Mouse (Mus musculus) CH12.LX (cell line): Measurements from ENCODE around the gene Bco2. TPM values are rescaled to one million over a fixed set of nuclear protein-coding genes. Genes with fewer than 3 reads are reported as not detected.

Source experiments
- DNase-seq: peaks from one replicate; pipeline ENCODE4 v3.0.0-alpha.2; 2013; ENCODE audit errors: extremely low read depth
- H3K27ac ChIP-seq: 2 replicates; pipeline ENCODE4 v1.5.1; 2012; ENCODE audit warnings: low read depth, mild to moderate bottlenecking, control low read depth, moderate library complexity; ENCODE audit not compliant: insufficient read depth
- H3K27me3 ChIP-seq: replicated peaks from 2 replicates; pipeline ENCODE3; 2012; ENCODE audit warnings: inconsistent platforms
- H3K36me3 ChIP-seq, 2 experiments: replicated peaks in 1 of 2; 2 replicates each; pipeline versions ENCODE3 to v1.6.1; 2012; ENCODE audit warnings: inconsistent platforms in 1 of 2, low read length in 1 of 2, mild to moderate bottlenecking in 1 of 2, mixed read lengths in 1 of 2, moderate library complexity in 1 of 2; ENCODE audit not compliant: control insufficient read depth in 1 of 2, insufficient read depth in 1 of 2
- H3K4me1 ChIP-seq, 2 experiments: 2 replicates each; pipeline ENCODE4 v1.6.1; 2012; ENCODE audit warnings: inconsistent platforms in 1 of 2, moderate library complexity in 1 of 2; ENCODE audit not compliant: insufficient read depth in 2 of 2, control insufficient read depth in 1 of 2
- H3K4me2 ChIP-seq: 2 replicates; pipeline ENCODE4 v1.6.1; 2012; ENCODE audit warnings: low read depth, mild to moderate bottlenecking, control low read depth; ENCODE audit not compliant: poor library complexity, insufficient read depth, severe bottlenecking
- H3K4me3 ChIP-seq, 3 experiments: fragments of 150-350 bp in 1 of 3; sonication (generic) in 1 of 3; replicated peaks in 1 of 3; 2 replicates each; pipeline versions ENCODE3 to v1.5.1; 2011 to 2012; ENCODE audit warnings: low read depth in 2 of 3, low read length in 2 of 3, mild to moderate bottlenecking in 2 of 3, moderate library complexity in 2 of 3, control low read depth in 1 of 3, improper control_type of control experiment in 1 of 3, inconsistent platforms in 1 of 3, mixed read lengths in 1 of 3; ENCODE audit not compliant: poor library complexity in 1 of 3
- H3K79me2 ChIP-seq: replicated peaks from 2 replicates; pipeline ENCODE4 v1.6.1; 2012; ENCODE audit warnings: mild to moderate bottlenecking, moderate library complexity; ENCODE audit not compliant: control insufficient read depth, poor library complexity, insufficient read depth, severe bottlenecking; ENCODE audit errors: extremely low read depth
- H3K9ac ChIP-seq: 2 replicates; pipeline ENCODE4 v1.6.1; 2012; ENCODE audit warnings: low read depth, mild to moderate bottlenecking, control low read depth, moderate library complexity; ENCODE audit not compliant: insufficient read depth
- H3K9me3 ChIP-seq: replicated peaks from 2 replicates; pipeline ENCODE3; 2012; ENCODE audit warnings: low read length, inconsistent platforms, mixed read lengths
- BHLHE40 ChIP-seq: IDR thresholded peaks from 2 replicates; pipeline ENCODE4 v1.6.1; 2011; ENCODE audit warnings: mild to moderate bottlenecking, low read depth, low read length, improper control_type of control experiment
- CHD1 ChIP-seq: IDR thresholded peaks from 2 replicates; pipeline ENCODE4 v1.6.1; 2012; ENCODE audit warnings: low read depth, low read length, improper control_type of control experiment, inconsistent platforms
- E2F4 ChIP-seq: IDR thresholded peaks from 2 replicates; pipeline ENCODE4 v1.6.1; 2011; ENCODE audit warnings: low read depth, low read length, improper control_type of control experiment; ENCODE audit not compliant: insufficient replicate concordance
- ELF1 ChIP-seq: IDR thresholded peaks from 2 replicates; pipeline ENCODE4 v1.6.1; 2014; ENCODE audit warnings: low read depth, mild to moderate bottlenecking, inconsistent platforms, low read length, improper control_type of control experiment
- EP300 ChIP-seq: IDR thresholded peaks from 2 replicates; pipeline ENCODE4 v1.6.1; 2011; ENCODE audit warnings: low read length, improper control_type of control experiment
- ETS1 ChIP-seq: conservative IDR thresholded peaks from 2 replicates; pipeline ENCODE4 v1.6.1; 2012; ENCODE audit warnings: low read depth, mild to moderate bottlenecking, inconsistent platforms, low read length, improper control_type of control experiment, moderate library complexity
- GABPA ChIP-seq: IDR thresholded peaks from 2 replicates; pipeline ENCODE4 v1.6.1; 2012; ENCODE audit warnings: low read depth, low read length, improper control_type of control experiment, inconsistent platforms; ENCODE audit not compliant: insufficient replicate concordance
- IRF4 ChIP-seq: IDR thresholded peaks from 2 replicates; pipeline ENCODE4 v1.6.1; 2014; ENCODE audit warnings: low read depth, mild to moderate bottlenecking, inconsistent platforms, low read length, improper control_type of control experiment
- JUN ChIP-seq: IDR thresholded peaks from 2 replicates; pipeline ENCODE4 v1.6.1; 2011; ENCODE audit warnings: low read depth, mild to moderate bottlenecking, low read length, improper control_type of control experiment, moderate library complexity; ENCODE audit not compliant: insufficient read depth
- KAT2A ChIP-seq: IDR thresholded peaks from 2 replicates; pipeline ENCODE4 v1.6.1; 2012; ENCODE audit warnings: low read length, improper control_type of control experiment, inconsistent platforms; ENCODE audit not compliant: insufficient replicate concordance
- MAX ChIP-seq: IDR thresholded peaks from 2 replicates; pipeline ENCODE4 v1.6.1; 2011; ENCODE audit warnings: low read length, improper control_type of control experiment
- MAZ ChIP-seq: IDR thresholded peaks from 2 replicates; pipeline ENCODE4 v1.6.1; 2012; ENCODE audit warnings: low read depth, mild to moderate bottlenecking, inconsistent platforms, low read length, improper control_type of control experiment, moderate library complexity
- MXI1 ChIP-seq: IDR thresholded peaks from 2 replicates; pipeline ENCODE4 v1.6.1; 2011; ENCODE audit warnings: mild to moderate bottlenecking, low read depth, low read length, improper control_type of control experiment
- MYC ChIP-seq: IDR thresholded peaks from 2 replicates; pipeline ENCODE4 v1.6.1; 2011; ENCODE audit warnings: low read depth, mild to moderate bottlenecking, improper control_type of control experiment, low read length
- NELFE ChIP-seq: IDR thresholded peaks from 2 replicates; pipeline ENCODE4 v1.6.1; 2011; ENCODE audit warnings: low read depth, low read length, improper control_type of control experiment
- NRF1 ChIP-seq: IDR thresholded peaks from 2 replicates; pipeline ENCODE4 v1.6.1; 2014; ENCODE audit warnings: low read depth, mild to moderate bottlenecking, inconsistent platforms, low read length, improper control_type of control experiment, moderate library complexity
- POLR2A ChIP-seq: IDR thresholded peaks from 2 replicates; pipeline ENCODE4 v1.6.1; 2011; ENCODE audit warnings: low read depth, mild to moderate bottlenecking, improper control_type of control experiment, low read length
- SIN3A ChIP-seq: IDR thresholded peaks from 2 replicates; pipeline ENCODE4 v1.6.1; 2012; ENCODE audit warnings: low read length, improper control_type of control experiment, inconsistent platforms
- SMC3 ChIP-seq: IDR thresholded peaks from 2 replicates; pipeline ENCODE4 v1.6.1; 2011; ENCODE audit warnings: low read depth, low read length, improper control_type of control experiment
- TBP ChIP-seq: conservative IDR thresholded peaks from 2 replicates; pipeline ENCODE4 v1.6.1; 2011; ENCODE audit warnings: low read depth, low read length, improper control_type of control experiment
- TCF12 ChIP-seq: IDR thresholded peaks from 2 replicates; pipeline ENCODE4 v1.6.1; 2014; ENCODE audit warnings: low read depth, mild to moderate bottlenecking, inconsistent platforms, low read length, improper control_type of control experiment
- UBTF ChIP-seq: IDR thresholded peaks from 2 replicates; pipeline ENCODE4 v1.6.1; 2012; ENCODE audit warnings: low read depth, mild to moderate bottlenecking, inconsistent platforms, low read length, improper control_type of control experiment, moderate library complexity
- USF1 ChIP-seq: IDR thresholded peaks from 2 replicates; pipeline ENCODE4 v1.6.1; 2014; ENCODE audit warnings: low read depth, mild to moderate bottlenecking, inconsistent platforms, low read length, improper control_type of control experiment
- USF2 ChIP-seq: conservative IDR thresholded peaks from 2 replicates; pipeline ENCODE4 v1.6.1; 2011; ENCODE audit warnings: low read depth, low read length, improper control_type of control experiment
- ZC3H11A ChIP-seq: IDR thresholded peaks from 2 replicates; pipeline ENCODE4 v1.6.1; 2012; ENCODE audit warnings: low read depth, mild to moderate bottlenecking, inconsistent platforms, low read length, improper control_type of control experiment
- ZMIZ1 ChIP-seq: IDR thresholded peaks from 2 replicates; pipeline ENCODE4 v1.6.1; 2012; ENCODE audit warnings: low read depth, mild to moderate bottlenecking, inconsistent platforms, low read length, improper control_type of control experiment
- ZNF384 ChIP-seq: IDR thresholded peaks from 2 replicates; pipeline ENCODE4 v1.6.1; 2012; ENCODE audit warnings: low read depth, low read length, improper control_type of control experiment, inconsistent platforms
- dilution Hi-C: fragments of 300-500 bp; cut with MboI; formaldehyde crosslinking; loops from 2 replicates; pipeline ENCODE4 v1.14.3; 2020; ENCODE audit warnings: low sequenced_read_pairs; ENCODE audit not compliant: extremely low pct_unique_long_range_greater_than_20kb, extremely low pct_ligation_motif_present
- in situ Hi-C: fragments of 300-500 bp; cut with MboI; formaldehyde crosslinking; loops from 3 replicates; pipeline ENCODE4 v1.14.3; 2019; ENCODE audit warnings: low sequenced_read_pairs, low pct_ligation_motif_present, low pct_unique_long_range_greater_than_20kb, mixed read lengths
- polyA plus RNA-seq: library from polyadenylated mRNA; unstranded; fragments of >175 nt; gene quantifications from 2 replicates; pipeline ENCODE4 v1.2.1, GENCODE M21; 2012; ENCODE audit warnings: low read depth; ENCODE audit not compliant: insufficient read length
- total RNA-seq, 2 experiments: library from RNA; depleted of rRNA; stranded (reverse); fragments of 300-350 nt in 1 of 2; fragments of >200 nt in 1 of 2; gene quantifications; 2 replicates each; pipeline ENCODE4 v1.2.3; 2012 to 2014

Bco2 gene
- total and polyA plus RNA-seq, 3 experiments = 0.68 to 1.2 (median 0.93) TPM

DNA sequence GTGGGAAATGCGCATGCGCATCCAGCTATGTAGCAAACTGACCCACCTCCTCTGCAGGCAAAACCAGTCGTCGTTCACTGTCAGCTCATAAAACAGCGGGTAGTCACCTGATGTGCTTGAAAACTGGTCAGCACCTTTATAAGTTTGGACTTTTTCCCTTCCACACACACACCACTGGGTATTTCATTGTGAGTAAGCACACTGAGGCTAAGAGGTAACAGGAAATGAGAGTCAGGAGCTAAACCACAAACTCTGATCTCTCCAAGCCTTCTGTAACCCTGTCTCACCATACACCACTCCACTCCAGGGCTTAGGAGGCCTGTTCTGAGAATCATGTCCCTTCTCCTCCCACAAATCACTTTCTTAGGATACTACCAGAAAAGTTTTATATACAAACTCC is 29.4 kb downstream of the Bco2 start:
- no peak overlapping the region for H3K4me2 ChIP-seq
- no peak overlapping the region for H3K27ac ChIP-seq
- peaks cover 17 to 45% of the 10 kb centered on the region in 2 experiments for H3K36me3 ChIP-seq
- H3K79me2 ChIP-seq = no peaks in the 10 kb centered on the region
- TF ChIP-seq E2F4 (no peak), NELFE (no peak), KAT2A (no peak), ZC3H11A (no peak), ELF1 (no peak), TBP (no peak), NRF1 (no peak), USF1 (no peak), GABPA (no peak), MXI1 (no peak), MYC (no peak), CHD1 (no peak), EP300 (peak; percentile 44; the same call in 1 of the 2 replicates), SMC3 (no peak), USF2 (no peak), ZMIZ1 (no peak), POLR2A (no peak), BHLHE40 (peak; percentile 80), IRF4 (peak; percentile 56; the same call in 1 of the 2 replicates), TCF12 (no peak), JUN (no peak), UBTF (no peak), SIN3A (no peak), MAX (no peak), ZNF384 (no peak), ETS1 (peak; percentile 54), MAZ (no peak)
- no peaks in the 10 kb centered on the region for H3K9me3 ChIP-seq
- in situ Hi-C loops = loop anchor here (5.0 to 25.0 kb wide), 3 partner anchors 58 to 988 kb away; no protein-coding TSS in a partner anchor
- DNase-seq = peak; percentile 37
- no peak overlapping the region for H3K9ac ChIP-seq
- H3K4me1 ChIP-seq = peaks cover 14 to 46% of the 10 kb centered on the region in 2 experiments
- H3K27me3 ChIP-seq = no peaks in the 10 kb centered on the region
- no peak overlapping the region for H3K4me3 ChIP-seq
- dilution Hi-C loops = no loop called here
